Mouse (Mus musculus): ENCODE data around the gene Aoc1. TPM values are rescaled to one million over a fixed set of nuclear protein-coding genes. Genes with fewer than 3 reads are reported as not detected.

The Aoc1 gene
- polyA plus RNA-seq, 1 experiment from 2014 or later = not detected

- H3K4me3 ChIP-seq (replicated peaks; ENCODE audit: low read length) = no peak overlapping the region
- 87% methylated on average over 2 of the region's 2 CpGs for WGBS
- H3K4me2 ChIP-seq (replicated peaks) = no peak overlapping the region
- no peak for DNase-seq (ENCODE audit: low spot score)
- no peak overlapping the region for H3K27ac ChIP-seq
- H3K9ac ChIP-seq = no peak overlapping the region
- H3K27me3 ChIP-seq (ENCODE audit: control insufficient read depth, insufficient read depth, low read length) = no peaks in the 10 kb centered on the region
- H3K4me1 ChIP-seq (replicated peaks; ENCODE audit: control insufficient read depth, insufficient read depth, low read length) = no peaks in the 10 kb centered on the region
- no peak for ATAC-seq (ENCODE audit: low FRiP score)
- H3K36me3 ChIP-seq (replicated peaks; ENCODE audit: control insufficient read depth, insufficient read depth) = no peaks in the 10 kb centered on the region
- no peaks in the 10 kb centered on the region for H3K9me3 ChIP-seq (ENCODE audit: control insufficient read depth, low read length)
Measured at GRCm38 (mm10) chr6:48949596-48949995, 76.9 kb downstream of the Aoc1 start.

- Histone ChIP-seq H3K4me3 (replicated peaks; ENCODE audit: low read length) (no peak overlapping the region), H3K9me3 (ENCODE audit: control insufficient read depth, low read length) (no peaks in the 10 kb centered on the region), H3K4me2 (replicated peaks) (no peak overlapping the region), H3K36me3 (replicated peaks; ENCODE audit: control insufficient read depth, insufficient read depth) (no peaks in the 10 kb centered on the region), H3K27me3 (ENCODE audit: control insufficient read depth, insufficient read depth, low read length) (no peaks in the 10 kb centered on the region), H3K4me1 (replicated peaks; ENCODE audit: control insufficient read depth, insufficient read depth, low read length) (no peaks in the 10 kb centered on the region), H3K9ac (no peak overlapping the region), H3K27ac (no peak overlapping the region)
- DNase-seq (ENCODE audit: low spot score) (no peak), ATAC-seq (ENCODE audit: low FRiP score) (no peak)
- 84% methylated on average over 5 of the region's 5 CpGs for WGBS
Measured at GRCm38 (mm10) chr6:48950676-48951075, 78.0 kb downstream of the Aoc1 start.

GRCm38 (mm10) chr6:48951630-48952029 is 78.9 kb downstream of the Aoc1 start:
- Histone ChIP-seq H3K4me1 (replicated peaks; ENCODE audit: control insufficient read depth, insufficient read depth, low read length) (no peaks in the 10 kb centered on the region), H3K9ac (no peak overlapping the region), H3K9me3 (ENCODE audit: control insufficient read depth, low read length) (no peaks in the 10 kb centered on the region), H3K27me3 (ENCODE audit: control insufficient read depth, insufficient read depth, low read length) (no peaks in the 10 kb centered on the region), H3K36me3 (replicated peaks; ENCODE audit: control insufficient read depth, insufficient read depth) (no peaks in the 10 kb centered on the region), H3K27ac (no peak overlapping the region), H3K4me2 (replicated peaks) (no peak overlapping the region), H3K4me3 (replicated peaks; ENCODE audit: low read length) (no peak overlapping the region)
- ATAC-seq (ENCODE audit: low FRiP score) (no peak), DNase-seq (ENCODE audit: low spot score) (no peak)
- WGBS = 96% methylated on average over 6 of the region's 6 CpGs

GRCm38 (mm10) chr6:48953220-48953619 is 80.5 kb downstream of the Aoc1 start:
- Histone ChIP-seq H3K4me3 (replicated peaks; ENCODE audit: low read length) (no peak overlapping the region), H3K9ac (no peak overlapping the region), H3K9me3 (ENCODE audit: control insufficient read depth, low read length) (no peaks in the 10 kb centered on the region), H3K36me3 (replicated peaks; ENCODE audit: control insufficient read depth, insufficient read depth) (no peaks in the 10 kb centered on the region), H3K4me1 (replicated peaks; ENCODE audit: control insufficient read depth, insufficient read depth, low read length) (no peaks in the 10 kb centered on the region), H3K27ac (no peak overlapping the region), H3K4me2 (replicated peaks) (no peak overlapping the region), H3K27me3 (ENCODE audit: control insufficient read depth, insufficient read depth, low read length) (no peaks in the 10 kb centered on the region)
- ATAC-seq (ENCODE audit: low FRiP score) (no peak), DNase-seq (ENCODE audit: low spot score) (no peak)
- WGBS = 80% methylated on average over 5 of the region's 5 CpGs

- H3K4me2 ChIP-seq (replicated peaks) = no peak overlapping the region
- H3K4me1 ChIP-seq (replicated peaks; ENCODE audit: control insufficient read depth, insufficient read depth, low read length) = no peaks in the 10 kb centered on the region
- H3K36me3 ChIP-seq (replicated peaks; ENCODE audit: control insufficient read depth, insufficient read depth) = no peaks in the 10 kb centered on the region
- no peak for DNase-seq (ENCODE audit: low spot score)
- WGBS = 76% methylated on average over 5 of the region's 5 CpGs
- no peak overlapping the region for H3K27ac ChIP-seq
- no peak overlapping the region for H3K4me3 ChIP-seq (replicated peaks; ENCODE audit: low read length)
- H3K9ac ChIP-seq = no peak overlapping the region
- no peak for ATAC-seq (ENCODE audit: low FRiP score)
- no peaks in the 10 kb centered on the region for H3K27me3 ChIP-seq (ENCODE audit: control insufficient read depth, insufficient read depth, low read length)
- H3K9me3 ChIP-seq (ENCODE audit: control insufficient read depth, low read length) = no peaks in the 10 kb centered on the region
Measured at GRCm38 (mm10) chr6:48954211-48954610, 81.5 kb downstream of the Aoc1 start.

GRCm38 (mm10) chr6:48954946-48955345 is 82.2 kb downstream of the Aoc1 start:
- no peaks in the 10 kb centered on the region for H3K4me1 ChIP-seq (replicated peaks; ENCODE audit: control insufficient read depth, insufficient read depth, low read length)
- H3K27ac ChIP-seq = no peak overlapping the region
- no peak overlapping the region for H3K4me3 ChIP-seq (replicated peaks; ENCODE audit: low read length)
- DNase-seq (ENCODE audit: low spot score) (peak; percentile 47), ATAC-seq (ENCODE audit: low FRiP score) (no peak)
- no peaks in the 10 kb centered on the region for H3K27me3 ChIP-seq (ENCODE audit: control insufficient read depth, insufficient read depth, low read length)
- H3K36me3 ChIP-seq (replicated peaks; ENCODE audit: control insufficient read depth, insufficient read depth) = no peaks in the 10 kb centered on the region
- no peak overlapping the region for H3K9ac ChIP-seq
- no peak overlapping the region for H3K4me2 ChIP-seq (replicated peaks)
- H3K9me3 ChIP-seq (ENCODE audit: control insufficient read depth, low read length) = no peaks in the 10 kb centered on the region
- 52% methylated on average over 1 of the region's 1 CpGs for WGBS

DNA sequence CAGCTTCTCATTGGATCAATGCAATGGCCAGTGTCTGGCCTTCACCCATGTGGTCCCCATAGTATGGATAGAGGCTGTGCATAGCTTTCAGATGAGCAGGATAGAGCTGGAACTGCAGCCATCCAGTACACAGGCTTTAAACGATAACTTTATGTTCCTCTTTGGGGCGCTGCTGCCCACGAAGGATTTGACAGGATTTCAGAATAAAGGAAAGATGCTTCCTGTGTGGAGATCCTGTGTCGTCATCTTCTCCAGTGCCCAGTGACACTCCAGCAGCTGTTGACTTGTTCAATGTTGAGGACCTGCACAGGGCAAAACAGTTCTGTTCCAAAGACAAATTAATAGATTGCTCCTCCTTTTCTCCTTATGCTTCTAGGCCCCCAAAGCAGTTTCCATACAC is 84.1 kb downstream of the Aoc1 start:
- no peak overlapping the region for H3K4me3 ChIP-seq (replicated peaks; ENCODE audit: low read length)
- H3K9me3 ChIP-seq (ENCODE audit: control insufficient read depth, low read length) = no peaks in the 10 kb centered on the region
- H3K27me3 ChIP-seq (ENCODE audit: control insufficient read depth, insufficient read depth, low read length) = no peaks in the 10 kb centered on the region
- DNase-seq (ENCODE audit: low spot score) (no peak), ATAC-seq (ENCODE audit: low FRiP score) (no peak)
- H3K4me1 ChIP-seq (replicated peaks; ENCODE audit: control insufficient read depth, insufficient read depth, low read length) = no peaks in the 10 kb centered on the region
- H3K27ac ChIP-seq = no peak overlapping the region
- no peak overlapping the region for H3K4me2 ChIP-seq (replicated peaks)
- H3K9ac ChIP-seq = no peak overlapping the region
- H3K36me3 ChIP-seq (replicated peaks; ENCODE audit: control insufficient read depth, insufficient read depth) = no peaks in the 10 kb centered on the region
- 86% methylated on average over 4 of the region's 4 CpGs for WGBS

DNA sequence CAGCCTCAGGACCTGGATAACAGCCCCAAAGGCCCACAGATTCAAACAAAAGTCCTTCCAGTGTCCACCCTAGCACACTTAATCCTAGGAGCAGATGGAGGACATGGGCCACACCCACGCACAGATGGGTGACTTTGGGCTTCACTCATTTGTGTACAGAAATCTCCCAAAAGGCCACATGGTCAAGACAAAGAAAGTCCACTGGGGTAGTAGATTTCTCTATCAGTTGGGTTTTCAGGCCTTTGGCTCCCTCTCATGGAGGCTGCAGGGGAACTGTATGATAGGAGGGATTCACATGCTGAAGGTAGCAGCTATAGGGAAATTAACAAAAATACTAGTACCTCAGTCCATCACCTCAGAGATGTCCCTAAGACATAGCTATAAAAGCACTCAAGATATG is 85.4 kb downstream of the Aoc1 start:
- H3K4me2 ChIP-seq (replicated peaks) = no peak overlapping the region
- no peaks in the 10 kb centered on the region for H3K4me1 ChIP-seq (replicated peaks; ENCODE audit: control insufficient read depth, insufficient read depth, low read length)
- H3K27me3 ChIP-seq (ENCODE audit: control insufficient read depth, insufficient read depth, low read length) = no peaks in the 10 kb centered on the region
- no peak for ATAC-seq (ENCODE audit: low FRiP score)
- no peak overlapping the region for H3K27ac ChIP-seq
- no peak overlapping the region for H3K9ac ChIP-seq
- no peak overlapping the region for H3K4me3 ChIP-seq (replicated peaks; ENCODE audit: low read length)
- H3K36me3 ChIP-seq (replicated peaks; ENCODE audit: control insufficient read depth, insufficient read depth) = no peaks in the 10 kb centered on the region
- peak; percentile 64 for DNase-seq (ENCODE audit: low spot score)
- H3K9me3 ChIP-seq (ENCODE audit: control insufficient read depth, low read length) = no peaks in the 10 kb centered on the region
- 45% methylated on average over 1 of the region's 1 CpGs for WGBS

Other genes with a start within 250 kb of the Aoc1 start
- 23.1 and 25.7 TPM in 2 replicates for gene AI854703, start 246.1 kb upstream of the Aoc1 start, polyA plus RNA-seq (2014; fragmentation: Nextera tagmentation; extraction: Ambion mirVana)
- 0.12 and 0.16 TPM in 2 replicates for gene Gimap8, start 225.7 kb upstream of the Aoc1 start, polyA plus RNA-seq (2014; fragmentation: Nextera tagmentation; extraction: Ambion mirVana)
- 1.2 and 1.6 TPM in 2 replicates for gene Gimap9, start 196.8 kb upstream of the Aoc1 start, polyA plus RNA-seq (2014; fragmentation: Nextera tagmentation; extraction: Ambion mirVana)
- 1.5 and 1.9 TPM in 2 replicates for gene Gimap4, start 188.3 kb upstream of the Aoc1 start, polyA plus RNA-seq (2014; fragmentation: Nextera tagmentation; extraction: Ambion mirVana)
- 7.2 and 8.7 TPM in 2 replicates for gene Gimap6, start 164.7 kb upstream of the Aoc1 start, polyA plus RNA-seq (2014; fragmentation: Nextera tagmentation; extraction: Ambion mirVana)
- gene Gm28053, start 154.3 kb upstream of the Aoc1 start, polyA plus RNA-seq (2014; fragmentation: Nextera tagmentation; extraction: Ambion mirVana) = 0.71 TPM in 1 of 2 replicates, not detected in the other
- gene Gimap7, start 154.3 kb upstream of the Aoc1 start, polyA plus RNA-seq (2014; fragmentation: Nextera tagmentation; extraction: Ambion mirVana) = not detected in 2 replicates
- 5.1 and 5.7 TPM in 2 replicates for gene Gimap1, start 133.8 kb upstream of the Aoc1 start, polyA plus RNA-seq (2014; fragmentation: Nextera tagmentation; extraction: Ambion mirVana)
- gene Gimap5, start 126.7 kb upstream of the Aoc1 start, polyA plus RNA-seq (2014; fragmentation: Nextera tagmentation; extraction: Ambion mirVana) = 1.7 and 2.1 TPM in 2 replicates
- not detected in 2 replicates for gene Gimap3, start 102.0 kb upstream of the Aoc1 start, polyA plus RNA-seq (2014; fragmentation: Nextera tagmentation; extraction: Ambion mirVana)
- gene Tmem176a, start 32.0 kb upstream of the Aoc1 start, polyA plus RNA-seq (2014; fragmentation: Nextera tagmentation; extraction: Ambion mirVana) = 24.0 and 31.3 TPM in 2 replicates
- 115 and 123 TPM in 2 replicates for gene Tmem176b, start 31.4 kb upstream of the Aoc1 start, polyA plus RNA-seq (2014; fragmentation: Nextera tagmentation; extraction: Ambion mirVana)
- gene 1600015I10Rik, start 57.0 kb downstream of the Aoc1 start, polyA plus RNA-seq (2014; fragmentation: Nextera tagmentation; extraction: Ambion mirVana) = not detected in 2 replicates
- gene Doxl2, start 102.1 kb downstream of the Aoc1 start, polyA plus RNA-seq (2014; fragmentation: Nextera tagmentation; extraction: Ambion mirVana) = not detected in 2 replicates
- not detected in 2 replicates for gene Svs1, start 114.0 kb downstream of the Aoc1 start, polyA plus RNA-seq (2014; fragmentation: Nextera tagmentation; extraction: Ambion mirVana)
- 0.22 and 0.32 TPM in 2 replicates for gene Gpnmb, start 163.7 kb downstream of the Aoc1 start, polyA plus RNA-seq (2014; fragmentation: Nextera tagmentation; extraction: Ambion mirVana)
- 64.2 and 74.2 TPM in 2 replicates for gene Malsu1, start 200.9 kb downstream of the Aoc1 start, polyA plus RNA-seq (2014; fragmentation: Nextera tagmentation; extraction: Ambion mirVana)